Mouse (Mus musculus) adrenal gland, postnatal 36 days (tissue): ENCODE data around the gene Vdac1. TPM values are rescaled to one million over a fixed set of nuclear protein-coding genes. Genes with fewer than 3 reads are reported as not detected.
"Not testable (repeated sequence)": the region's sequence is repeated elsewhere in the genome, so short reads cannot be mapped to it uniquely, and the experiment has no call there.

Experiments used
- DNase-seq, 2 experiments: peaks; one replicate each; pipeline ENCODE4 v3.0.0; 2021; ENCODE audit warnings: mixed read lengths in 1 of 2
- total RNA-seq, 2 experiments: library from RNA; stranded (reverse); gene quantifications; 2 replicates each; pipeline ENCODE4 v1.2.3; 2021

Gene Vdac1
- total RNA-seq, 2 experiments from 2014 or later, result 433 to 439 TPM

- DNase-seq, result peak in 1 of 2 experiments; percentile 64
These were observed 9.9 kb downstream of the Vdac1 start for GRCm38 (mm10) chr11:52370538-52370937.

GRCm38 (mm10) chr11:52373841-52374240 is 13.2 kb downstream of the Vdac1 start:
- DNase-seq, result no peak

- peak; percentile 71 to 76 for DNase-seq
These were observed 13.7 kb downstream of the Vdac1 start for GRCm38 (mm10) chr11:52374340-52374739.

- DNase-seq, result peak; percentile 79 to 83
These were observed 16.9 kb downstream of the Vdac1 start for GRCm38 (mm10) chr11:52377579-52377978.

GRCm38 (mm10) chr11:52379241-52379640 is 18.6 kb downstream of the Vdac1 start:
- no peak for DNase-seq

GRCm38 (mm10) chr11:52383741-52384140 is 23.1 kb downstream of the Vdac1 start:
- DNase-seq, result no peak

GRCm38 (mm10) chr11:52384667-52385066 is 24.0 kb downstream of the Vdac1 start:
- no peak for DNase-seq

GRCm38 (mm10) chr11:52386892-52387291 is 26.2 kb downstream of the Vdac1 start:
- DNase-seq, result no peak

- DNase-seq, result no peak
These were observed 27.5 kb downstream of the Vdac1 start for GRCm38 (mm10) chr11:52388150-52388549.

GRCm38 (mm10) chr11:52388979-52389378 is 28.3 kb downstream of the Vdac1 start:
- not testable (repeated sequence) for DNase-seq

GRCm38 (mm10) chr11:52389933-52390332 is 29.3 kb downstream of the Vdac1 start:
- no peak for DNase-seq

- no peak for DNase-seq
These were observed 33.8 kb downstream of the Vdac1 start for GRCm38 (mm10) chr11:52394494-52394893.

- no peak for DNase-seq
These were observed 34.7 kb downstream of the Vdac1 start for GRCm38 (mm10) chr11:52395343-52395742.

- peak; percentile 94 to 95 for DNase-seq
These were observed 35.4 kb downstream of the Vdac1 start, which contains the start of gene 9530068E07Rik for GRCm38 (mm10) chr11:52395940-52396596. TSS of gene 9530068E07Rik (plus strand) at chr11:52396428.

GRCm38 (mm10) chr11:52396597-52397188 is 36.0 kb downstream of the Vdac1 start:
- peak in 1 of 2 experiments; percentile 60 for DNase-seq

- no peak for DNase-seq
These were observed 36.8 kb downstream of the Vdac1 start for GRCm38 (mm10) chr11:52397385-52397987.

GRCm38 (mm10) chr11:52401476-52401875 is 40.8 kb downstream of the Vdac1 start:
- DNase-seq, result no peak

GRCm38 (mm10) chr11:52402566-52402965 is 41.9 kb downstream of the Vdac1 start:
- no peak for DNase-seq

- no peak for DNase-seq
These were observed 43.5 kb downstream of the Vdac1 start for GRCm38 (mm10) chr11:52404209-52404608.

GRCm38 (mm10) chr11:52405196-52405688 is 44.6 kb downstream of the Vdac1 start:
- DNase-seq, result no peak

GRCm38 (mm10) chr11:52409316-52409715 is 48.7 kb downstream of the Vdac1 start:
- DNase-seq, result no peak

GRCm38 (mm10) chr11:52418358-52418757 is 57.7 kb downstream of the Vdac1 start:
- no peak for DNase-seq

GRCm38 (mm10) chr11:52419246-52419645 is 58.6 kb downstream of the Vdac1 start:
- no peak for DNase-seq
